Mouse (Mus musculus) neural tube, embryonic 14.5 days (tissue): ENCODE measurements around the gene Oaz1. TPM values are rescaled to one million over a fixed set of nuclear protein-coding genes. Genes with fewer than 3 reads are reported as not detected.
"Not testable (repeated sequence)": the region's sequence is repeated elsewhere in the genome, so short reads cannot be mapped to it uniquely, and the experiment has no call there.

ENCODE experiments used
- ATAC-seq: fragments of 200-750 bp; cut with Nextera tagmentation; 2 replicates; pipeline ENCODE4 v1.8.0; 2017; ENCODE audit warnings: low read depth, mild to moderate bottlenecking, moderate TSS enrichment, moderate library complexity
- H3K27ac ChIP-seq: fragments of 300-500 bp; sonication (generic); 2 replicates; pipeline ENCODE4 v1.5.1; 2014; ENCODE audit warnings: low read depth, mild to moderate bottlenecking, control low read depth, low read length, moderate library complexity, mixed read lengths
- H3K27me3 ChIP-seq: fragments of 300-500 bp; sonication (generic); 2 replicates; pipeline ENCODE4 v1.6.1; 2014; ENCODE audit warnings: low read length; ENCODE audit not compliant: control insufficient read depth, insufficient read depth
- H3K36me3 ChIP-seq: fragments of 300-500 bp; sonication (generic); 2 replicates; pipeline ENCODE4 v1.6.1; 2014; ENCODE audit warnings: low read length, mixed read lengths; ENCODE audit not compliant: control insufficient read depth, insufficient read depth
- H3K4me1 ChIP-seq: fragments of 300-500 bp; sonication (generic); 2 replicates; pipeline ENCODE4 v1.6.1; 2014; ENCODE audit warnings: low read length; ENCODE audit not compliant: control insufficient read depth, insufficient read depth
- H3K4me2 ChIP-seq: fragments of 300-500 bp; sonication (generic); 2 replicates; pipeline ENCODE4 v1.6.1; 2014; ENCODE audit warnings: mild to moderate bottlenecking, low read depth, low read length, control low read depth
- H3K4me3 ChIP-seq: fragments of 300-500 bp; sonication (generic); 2 replicates; pipeline ENCODE4 v1.5.1; 2014; ENCODE audit warnings: low read depth, low read length, control low read depth, mixed read lengths
- H3K9ac ChIP-seq: fragments of 300-500 bp; sonication (generic); replicated peaks from 2 replicates; pipeline ENCODE4 v1.6.1; 2014; ENCODE audit warnings: low read depth, mild to moderate bottlenecking, control low read depth, low read length, mixed read lengths
- H3K9me3 ChIP-seq: fragments of 300-500 bp; sonication (generic); 2 replicates; pipeline ENCODE4 v1.6.1; 2016; ENCODE audit warnings: low read length; ENCODE audit not compliant: control insufficient read depth
- WGBS: fragments of 180-500 bp; shearing (Covaris S2); extraction: QIAGEN DNeasy Blood & Tissue Kit; methylation state at CpG from one replicate; pipeline ENCODE4 v1.1.7; 2014; 5-methylcytosine and 5-hydroxymethylcytosine counted together
- polyA plus RNA-seq: library from polyadenylated mRNA; unstranded; fragments of >200 nt; fragmentation: Nextera tagmentation; extraction: Ambion mirVana; gene quantifications from 2 replicates; pipeline ENCODE4 v1.2.1, GENCODE M21; 2014

Oaz1 gene
- polyA plus RNA-seq, 1 experiment from 2014 or later: 1,236 TPM

GRCm38 (mm10) chr10:80824827-80825226, 1.6 kb upstream of the Oaz1 start:
- no peak overlapping the region for H3K4me3 ChIP-seq
- H3K27ac ChIP-seq: no peak overlapping the region
- no peak for ATAC-seq
- H3K4me1 ChIP-seq: peaks cover 8% of the 10 kb centered on the region
- 84% methylated on average over 2 of the region's 2 CpGs for WGBS
- peaks cover 8% of the 10 kb centered on the region for H3K36me3 ChIP-seq
- no peaks in the 10 kb centered on the region for H3K27me3 ChIP-seq
- no peak overlapping the region for H3K4me2 ChIP-seq
- H3K9ac ChIP-seq: no peak overlapping the region
- no peaks in the 10 kb centered on the region for H3K9me3 ChIP-seq

GRCm38 (mm10) chr10:80827063-80827869, 810 bp downstream of the Oaz1 start:
- Histone ChIP-seq H3K4me2 (peak overlapping the region; percentile 99), H3K9me3 (no peaks in the 10 kb centered on the region), H3K27me3 (no peaks in the 10 kb centered on the region), H3K4me3 (peak overlapping the region; percentile 70), H3K27ac (peak overlapping the region; percentile 87), H3K4me1 (peaks cover 8% of the 10 kb centered on the region), H3K9ac (peak overlapping the region; percentile 86), H3K36me3 (peaks cover 13% of the 10 kb centered on the region)
- WGBS: 9% methylated on average over 29 of the region's 29 CpGs
- no peak for ATAC-seq

- Histone ChIP-seq H3K9ac (peak overlapping the region; percentile 86), H3K27ac (no peak overlapping the region), H3K4me1 (peaks cover 8% of the 10 kb centered on the region), H3K4me2 (peak overlapping the region; percentile 99), H3K27me3 (no peaks in the 10 kb centered on the region), H3K4me3 (peak overlapping the region; percentile 70), H3K36me3 (peaks cover 13% of the 10 kb centered on the region), H3K9me3 (no peaks in the 10 kb centered on the region)
- no peak for ATAC-seq
- WGBS: 81% methylated on average over 9 of the region's 10 CpGs
Observed at GRCm38 (mm10) chr10:80827870-80828420, 1.5 kb downstream of the Oaz1 start.

GRCm38 (mm10) chr10:80828587-80828986, 2.1 kb downstream of the Oaz1 start:
- peaks cover 13% of the 10 kb centered on the region for H3K36me3 ChIP-seq
- not testable (repeated sequence) for H3K9ac ChIP-seq, H3K27me3 ChIP-seq, H3K4me1 ChIP-seq, ATAC-seq, H3K27ac ChIP-seq, H3K9me3 ChIP-seq, H3K4me3 ChIP-seq
- peak overlapping the region; percentile 99 for H3K4me2 ChIP-seq
- 73% methylated on average over 7 of the region's 9 CpGs for WGBS

- H3K9ac ChIP-seq: no peak overlapping the region
- H3K4me1 ChIP-seq: peaks cover 8% of the 10 kb centered on the region
- H3K36me3 ChIP-seq: peaks cover 13% of the 10 kb centered on the region
- H3K4me3 ChIP-seq: no peak overlapping the region
- H3K9me3 ChIP-seq: no peaks in the 10 kb centered on the region
- WGBS: 72% methylated on average over 1 of the region's 1 CpGs
- no peak overlapping the region for H3K4me2 ChIP-seq
- no peak for ATAC-seq
- no peak overlapping the region for H3K27ac ChIP-seq
- peaks cover 5% of the 10 kb centered on the region; the same call in 1 of the 2 replicates for H3K27me3 ChIP-seq
Observed at GRCm38 (mm10) chr10:80829359-80830278, 3.2 kb downstream of the Oaz1 start.

GRCm38 (mm10) chr10:80831136-80831535, 4.7 kb downstream of the Oaz1 start:
- no peak for ATAC-seq
- H3K4me3 ChIP-seq: no peak overlapping the region
- H3K4me2 ChIP-seq: no peak overlapping the region
- H3K36me3 ChIP-seq: peaks cover 17% of the 10 kb centered on the region
- WGBS: 6% methylated on average over 9 of the region's 9 CpGs
- H3K9ac ChIP-seq: no peak overlapping the region
- peaks cover 12% of the 10 kb centered on the region; the same call in 1 of the 2 replicates for H3K27me3 ChIP-seq
- H3K4me1 ChIP-seq: peaks cover 11% of the 10 kb centered on the region
- H3K9me3 ChIP-seq: no peaks in the 10 kb centered on the region
- H3K27ac ChIP-seq: no peak overlapping the region

GRCm38 (mm10) chr10:80832818-80833217, 6.4 kb downstream of the Oaz1 start:
- no peak overlapping the region for H3K27ac ChIP-seq
- 64% methylated on average over 7 of the region's 7 CpGs for WGBS
- peaks cover 6% of the 10 kb centered on the region for H3K4me1 ChIP-seq
- no peaks in the 10 kb centered on the region for H3K9me3 ChIP-seq
- ATAC-seq: no peak
- H3K9ac ChIP-seq: no peak overlapping the region
- H3K27me3 ChIP-seq: peaks cover 12% of the 10 kb centered on the region; the same call in 1 of the 2 replicates
- peaks cover 17% of the 10 kb centered on the region for H3K36me3 ChIP-seq
- H3K4me3 ChIP-seq: no peak overlapping the region
- H3K4me2 ChIP-seq: no peak overlapping the region

- Histone ChIP-seq H3K36me3 (0 out of 2 replicates have a peak, but pooled peaks cover 4% of the 10 kb centered on the region), H3K4me3 (no peak overlapping the region), H3K27me3 (peaks cover 12% of the 10 kb centered on the region; the same call in 1 of the 2 replicates), H3K4me2 (0 out of 2 replicates have a peak overlapping the region, but pooled peaks have one; percentile 2), H3K9me3 (no peaks in the 10 kb centered on the region), H3K9ac (no peak overlapping the region), H3K4me1 (0 out of 2 replicates have a peak, but pooled peaks cover 3% of the 10 kb centered on the region), H3K27ac (no peak overlapping the region)
- WGBS: 55% methylated on average over 30 of the region's 30 CpGs
- ATAC-seq: no peak
Observed at GRCm38 (mm10) chr10:80835617-80836016, 9.2 kb downstream of the Oaz1 start.
